Mouse (Mus musculus) adrenal gland, postnatal 0 days (tissue): ENCODE measurements around the gene Gucy1b2. TPM values are rescaled to one million over a fixed set of nuclear protein-coding genes. Genes with fewer than 3 reads are reported as not detected.

Experiments used
- polyA plus RNA-seq: library from polyadenylated mRNA; unstranded; fragments of >200 nt; fragmentation: Nextera tagmentation; extraction: Ambion mirVana; gene quantifications from 2 replicates; pipeline ENCODE4 v1.2.1, GENCODE M21; 2015

The Gucy1b2 gene
- 0.38 and 1.3 TPM in 2 replicates for polyA plus RNA-seq

GRCm38 (mm10) chr14:62456239-62456747, at the start of gene Gucy1b2:
TSS of gene Gucy1b2 (minus strand) at chr14:62456289.

Other genes starting within 250 kb of the Gucy1b2 start
- 57.0 and 62.3 TPM in 2 replicates for gene Rnaseh2b, start 163.7 kb downstream of the Gucy1b2 start, polyA plus RNA-seq
- 1.4 and 2.2 TPM in 2 replicates for gene Dleu7, start 163.2 kb downstream of the Gucy1b2 start, polyA plus RNA-seq
- 7.5 and 9.5 TPM in 2 replicates for gene Fam124a, start 99.4 kb upstream of the Gucy1b2 start, polyA plus RNA-seq
- not detected in 2 replicates for gene Gm4131, start 110.6 kb upstream of the Gucy1b2 start, polyA plus RNA-seq
- gene Serpine3, start 207.4 kb upstream of the Gucy1b2 start, polyA plus RNA-seq: not detected in 2 replicates